Mouse (Mus musculus) kidney, postnatal 14 days (tissue): ENCODE measurements around the gene Wdr53.
"Not testable (repeated sequence)": the region's sequence is repeated elsewhere in the genome, so short reads cannot be mapped to it uniquely, and the experiment has no call there.

Experiments used
- DNase-seq: peaks from one replicate; pipeline ENCODE4 v3.0.0; 2022; ENCODE audit warnings: mixed read lengths

The Wdr53 gene

DNA sequence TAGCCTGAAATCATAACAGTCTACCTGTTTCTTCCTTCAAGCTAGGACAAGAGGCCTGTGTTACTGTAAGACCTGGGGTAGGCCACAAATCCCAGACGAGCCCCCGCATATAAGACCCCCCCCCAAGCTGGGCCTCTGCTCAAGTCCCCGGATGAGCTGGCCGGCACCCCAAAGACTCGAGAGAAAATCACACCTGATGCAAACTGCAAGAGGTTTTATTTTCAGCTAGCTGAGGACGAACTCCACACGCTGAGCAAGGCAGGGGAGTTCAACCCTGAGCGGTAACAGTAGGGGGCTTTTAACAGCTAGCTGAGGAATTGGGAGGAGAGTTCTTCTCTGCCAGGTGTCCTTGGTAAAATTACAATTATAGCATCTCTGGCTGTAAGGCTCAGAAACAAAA is 33.2 kb downstream of the Wdr53 start:
- no peak for DNase-seq

DNA sequence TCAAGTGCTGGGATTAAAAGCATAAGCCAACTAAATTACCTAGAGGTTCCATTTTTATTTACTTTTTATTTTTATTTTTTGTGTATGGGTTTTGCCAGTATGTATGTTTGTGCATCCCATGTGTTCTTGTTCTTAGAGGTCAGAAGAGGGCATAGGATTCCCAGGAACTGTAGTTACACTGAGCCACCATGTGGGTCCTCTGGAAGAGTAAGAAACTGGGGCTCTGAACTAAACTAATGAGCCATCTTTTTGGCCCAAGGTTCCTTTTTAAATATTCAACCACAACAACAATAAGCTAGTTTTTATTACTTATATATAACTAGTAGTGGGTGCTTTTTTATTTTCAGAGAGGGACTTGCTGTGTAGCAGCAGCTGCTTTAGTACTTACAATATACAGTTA is 35.6 kb downstream of the Wdr53 start:
- DNase-seq, result no peak

DNA sequence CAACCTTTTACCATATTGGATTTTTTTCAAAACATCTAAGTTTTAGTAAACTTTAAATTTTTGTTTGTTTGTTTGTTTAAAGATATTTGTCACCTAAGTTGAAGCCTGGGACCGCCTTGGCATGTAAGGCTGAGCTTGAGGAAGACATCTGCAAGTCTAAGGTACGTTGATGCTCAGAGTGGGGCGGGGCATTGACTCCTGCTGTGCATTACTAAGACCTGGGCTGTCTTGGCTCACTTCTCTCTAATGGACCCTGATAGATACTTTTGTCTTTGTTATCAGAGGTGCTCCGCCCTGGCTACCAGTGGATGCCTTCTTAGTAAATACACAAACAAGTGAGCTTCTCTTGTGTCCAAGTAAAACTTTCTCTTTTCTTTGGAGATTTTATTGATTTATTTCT is 44.8 kb downstream of the Wdr53 start:
- no peak for DNase-seq

DNA sequence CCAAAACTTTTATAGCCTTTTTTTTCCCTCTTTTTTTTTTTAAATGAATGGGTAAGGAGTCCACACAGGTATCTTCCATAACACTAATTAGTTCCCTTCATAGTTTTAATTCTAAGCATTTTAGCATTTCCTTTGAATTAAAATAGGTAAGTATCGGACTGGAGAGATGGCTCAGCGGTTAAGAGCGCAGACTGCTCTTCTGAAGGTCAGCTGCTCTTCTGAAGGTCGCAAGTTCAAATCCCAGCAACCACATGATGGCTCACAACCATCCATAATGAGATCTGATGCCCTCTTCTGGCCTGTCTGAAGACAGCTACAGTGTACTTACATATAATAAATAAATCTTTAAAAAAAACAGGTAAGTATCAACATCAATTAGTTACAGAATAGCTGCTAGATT is 52.6 kb downstream of the Wdr53 start:
- not testable (repeated sequence) for DNase-seq

DNA sequence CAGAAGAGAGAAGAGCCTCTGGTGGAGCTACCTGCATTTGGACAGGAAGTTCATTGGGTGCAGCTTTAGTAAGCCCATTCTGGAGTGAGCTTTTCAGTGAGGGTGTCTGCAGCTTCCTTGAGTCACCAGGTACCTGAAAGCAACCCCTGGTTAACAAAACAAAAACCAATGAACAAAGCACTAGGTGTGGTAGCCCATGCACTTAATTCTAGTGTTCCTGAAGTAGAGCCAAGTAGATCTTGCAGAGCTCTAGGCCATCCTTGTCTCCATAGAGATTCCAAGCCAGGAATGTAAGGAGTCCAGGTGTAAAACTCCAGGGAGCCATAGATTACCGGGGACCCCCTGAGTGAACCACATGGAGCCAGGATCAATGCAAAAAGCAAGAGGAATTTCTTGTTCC is 56.0 kb downstream of the Wdr53 start:
- DNase-seq, result no peak

DNA sequence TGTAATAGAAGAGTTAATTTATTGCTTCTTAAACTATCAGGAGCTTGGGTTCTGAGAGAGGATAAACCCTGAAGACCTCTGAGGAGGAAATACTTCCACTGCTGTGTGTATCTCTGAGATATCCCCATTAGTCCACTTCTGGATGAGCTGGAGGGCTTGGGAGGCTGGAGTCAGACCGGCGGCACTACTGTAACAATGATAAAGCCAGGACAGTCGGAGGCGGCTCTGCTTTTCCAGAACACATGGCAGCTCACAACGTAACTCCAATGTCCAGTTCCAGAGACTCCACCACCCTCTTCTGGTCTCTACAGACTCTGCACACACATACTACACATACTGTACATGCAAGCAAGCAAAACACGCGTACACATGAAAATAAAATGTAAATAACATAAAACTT is 56.9 kb downstream of the Wdr53 start:
- no peak for DNase-seq
